Mouse (Mus musculus) ovary, adult 2 months (tissue): ENCODE measurements around the gene Meioc. TPM values are rescaled to one million over a fixed set of nuclear protein-coding genes. Genes with fewer than 3 reads are reported as not detected.

Source experiments
- polyA plus RNA-seq: library from polyadenylated mRNA; depleted of rRNA; stranded (reverse); fragments of >200 nt; gene quantifications from 2 replicates; pipeline ENCODE4 v1.2.3, GENCODE M21; 2012; rRNA removed

Gene Meioc
- polyA plus RNA-seq, result not detected in 2 replicates

DNA sequence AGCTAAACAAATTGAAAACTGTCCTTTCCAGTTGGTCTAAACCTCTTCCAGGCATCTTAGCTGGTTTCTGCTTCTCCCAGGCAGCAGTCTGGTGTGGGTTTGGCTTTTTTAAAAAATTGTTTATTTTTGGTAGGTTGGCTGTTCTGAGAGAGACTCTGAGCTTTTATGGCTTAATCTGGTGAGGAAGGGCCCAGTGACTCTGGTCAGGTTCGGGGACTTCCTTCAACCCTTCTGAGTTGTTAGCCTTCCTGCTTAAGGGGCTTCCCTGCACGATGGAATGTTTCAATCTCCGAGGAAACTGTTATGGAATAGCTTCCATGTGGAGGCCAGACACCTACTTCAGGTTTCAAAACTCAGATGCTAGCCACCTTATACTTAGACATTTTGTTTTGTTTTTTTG lies at the start of gene Meioc:
Gene Meioc (plus strand): TSS at position 301 of the 400 bp plus-strand sequence.

DNA sequence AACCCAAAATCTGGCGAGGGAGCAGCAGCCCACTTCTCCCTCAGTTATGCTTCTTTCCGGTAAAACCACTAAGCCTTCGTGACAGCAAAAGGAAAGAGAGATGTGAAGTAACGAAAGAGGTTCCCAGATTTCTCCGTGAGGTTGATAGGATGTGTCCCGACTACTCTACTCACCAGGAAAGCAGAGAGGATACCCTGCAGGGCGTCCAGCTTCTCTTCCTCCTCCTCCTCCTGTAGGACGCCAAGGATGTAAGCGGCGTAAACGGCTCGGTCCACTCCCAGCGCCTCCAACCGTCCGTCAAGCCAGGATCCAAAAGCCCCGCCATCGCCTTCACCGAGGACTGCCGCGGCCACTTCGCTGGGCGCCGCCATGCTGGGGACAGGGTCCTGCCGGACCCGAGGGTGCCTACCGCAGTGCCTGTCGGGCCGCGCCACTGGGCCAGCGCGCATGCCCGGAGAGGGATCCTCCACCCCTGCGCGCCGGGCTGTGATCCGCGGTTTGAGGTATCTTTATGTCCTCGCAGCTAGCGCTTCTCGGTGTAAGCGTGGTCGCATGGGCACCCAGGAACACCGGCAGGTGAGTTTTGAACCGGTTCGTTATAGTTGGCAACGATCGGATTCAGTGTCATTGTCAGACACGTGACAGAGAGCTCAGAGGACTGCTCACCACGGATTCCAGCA lies 34.0 kb downstream of the Meioc start, which contains the start of gene Ccdc43:
Gene Ccdc43 (minus strand): TSS at position 445 of the 680 bp plus-strand sequence.

Other genes with a start within 250 kb of the Meioc start
- 283 and 344 TPM in 2 replicates for gene Grn, start 233.4 kb upstream of the Meioc start, polyA plus RNA-seq
- 102 and 124 TPM in 2 replicates for gene Fam171a2, start 216.0 kb upstream of the Meioc start, polyA plus RNA-seq
- gene Itga2b, start 193.6 kb upstream of the Meioc start, polyA plus RNA-seq, result 11.2 and 16.0 TPM in 2 replicates
- 16.1 and 25.7 TPM in 2 replicates for gene Gpatch8, start 107.3 kb upstream of the Meioc start, polyA plus RNA-seq
- 1.4 and 1.5 TPM in 2 replicates for gene Gm11627, start 84.3 kb upstream of the Meioc start, polyA plus RNA-seq
- gene Fzd2, start 59.3 kb upstream of the Meioc start, polyA plus RNA-seq, result 87.2 and 118 TPM in 2 replicates
- 4.3 and 5.3 TPM in 2 replicates for gene Ccdc43, start 34.1 kb downstream of the Meioc start, polyA plus RNA-seq
- gene Adam11, start 97.7 kb downstream of the Meioc start, polyA plus RNA-seq, result 6.2 and 6.4 TPM in 2 replicates
- gene Gjc1, start 156.0 kb downstream of the Meioc start, polyA plus RNA-seq, result 7.1 and 9.9 TPM in 2 replicates
- gene Higd1b, start 172.1 kb downstream of the Meioc start, polyA plus RNA-seq, result 4.3 and 4.6 TPM in 2 replicates
- gene Eftud2, start 217.3 kb downstream of the Meioc start, polyA plus RNA-seq, result 125 and 137 TPM in 2 replicates
- gene Ccdc103, start 217.5 kb downstream of the Meioc start, polyA plus RNA-seq, result 1.8 and 2.0 TPM in 2 replicates
- 0.08 TPM in 1 of 2 replicates, not detected in the other for gene Fam187a, start 221.5 kb downstream of the Meioc start, polyA plus RNA-seq
- gene Gfap, start 237.2 kb downstream of the Meioc start, polyA plus RNA-seq, result 1.0 TPM in 2 replicates